Mouse (Mus musculus): ENCODE data around the gene Triobp.
"Not testable (repeated sequence)": the region's sequence is repeated elsewhere in the genome, so short reads cannot be mapped to it uniquely, and the experiment has no call there.

The Triobp gene

GRCm38 (mm10) chr15:79002036-79002435 lies 54.5 kb downstream of the Triobp start:
- DNase-seq = peak; percentile 78

- DNase-seq = no peak
Observed at GRCm38 (mm10) chr15:79003079-79003478, 55.6 kb downstream of the Triobp start.

GRCm38 (mm10) chr15:79005581-79005980 lies 58.1 kb downstream of the Triobp start:
- DNase-seq = no peak

- DNase-seq = no peak
Observed at GRCm38 (mm10) chr15:79006638-79007037, 59.1 kb downstream of the Triobp start.

GRCm38 (mm10) chr15:79007059-79007458 lies 59.5 kb downstream of the Triobp start:
- DNase-seq = no peak

GRCm38 (mm10) chr15:79007836-79008235 lies 60.3 kb downstream of the Triobp start:
- DNase-seq = not testable (repeated sequence)

GRCm38 (mm10) chr15:79009734-79010133 lies 62.2 kb downstream of the Triobp start:
- no peak for DNase-seq

- no peak for DNase-seq
Observed at GRCm38 (mm10) chr15:79011550-79011949, 64.0 kb downstream of the Triobp start.

- no peak for DNase-seq
Observed at GRCm38 (mm10) chr15:79013382-79013781, 65.9 kb downstream of the Triobp start.

- DNase-seq = no peak
Observed at GRCm38 (mm10) chr15:79018191-79018590, 70.7 kb downstream of the Triobp start.

- DNase-seq = no peak
Observed at GRCm38 (mm10) chr15:79018886-79019285, 71.4 kb downstream of the Triobp start.

- DNase-seq = no peak
Observed at GRCm38 (mm10) chr15:79022671-79023230, 75.2 kb downstream of the Triobp start.

GRCm38 (mm10) chr15:79023366-79023765 lies 75.8 kb downstream of the Triobp start:
- DNase-seq = no peak

GRCm38 (mm10) chr15:79025687-79026308 lies 78.3 kb downstream of the Triobp start:
- DNase-seq = peak; percentile 53

- peak; percentile 82 for DNase-seq
Observed at GRCm38 (mm10) chr15:79026511-79027290, 79.2 kb downstream of the Triobp start.

- DNase-seq = peak; percentile 53
Observed at GRCm38 (mm10) chr15:79027291-79028205, 80.0 kb downstream of the Triobp start.

GRCm38 (mm10) chr15:79028237-79028738 lies 80.8 kb downstream of the Triobp start, which contains the start of gene H1f0:
Gene H1f0 (plus strand): TSS chr15:79028450.
- DNase-seq = peak; percentile 94

GRCm38 (mm10) chr15:79028823-79029484 lies 81.4 kb downstream of the Triobp start:
- no peak for DNase-seq

GRCm38 (mm10) chr15:79029519-79030241 lies 82.2 kb downstream of the Triobp start:
- DNase-seq = peak; percentile 30

GRCm38 (mm10) chr15:79030551-79031435 lies 83.3 kb downstream of the Triobp start:
- peak; percentile 93 for DNase-seq
